Mouse (Mus musculus) gastrocnemius, postnatal 25 days (tissue): ENCODE data around the gene Dek. TPM values are rescaled to one million over a fixed set of nuclear protein-coding genes. Genes with fewer than 3 reads are reported as not detected.

Experiments used
- DNase-seq: peaks from one replicate; pipeline ENCODE4 v3.0.0; 2022
- total RNA-seq, 2 experiments: library from RNA; stranded (reverse); gene quantifications; 1 replicate in 1 of 2; 2 replicates in 1 of 2; pipeline ENCODE4 v1.2.3; 2021

Gene Dek
- total RNA-seq, 2 experiments from 2014 or later = 30.2 to 31.3 TPM

GRCm38 (mm10) chr13:47111185-47111584, 5.2 kb upstream of the Dek start:
- DNase-seq = no peak

DNA sequence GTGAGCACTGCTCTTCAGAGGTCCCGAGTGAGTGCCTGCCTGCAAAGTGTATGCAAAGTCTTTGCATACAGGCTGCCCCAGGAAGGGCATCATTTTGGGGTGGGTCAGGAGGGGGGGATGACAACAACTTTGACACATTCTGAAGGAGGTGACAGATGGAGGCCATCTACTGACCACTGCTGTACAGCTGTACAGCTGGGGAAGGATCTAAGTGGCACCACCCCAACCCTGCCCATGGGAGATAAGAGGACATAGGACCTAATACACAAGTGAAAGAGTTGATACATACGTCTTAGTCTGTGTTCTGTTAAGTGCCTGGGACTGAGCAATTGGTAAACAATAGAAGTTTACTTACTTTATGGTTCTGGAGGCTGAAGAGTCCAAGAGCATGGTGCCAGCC, 3.2 kb upstream of the Dek start:
- DNase-seq = no peak

- no peak for DNase-seq
Measured at GRCm38 (mm10) chr13:47106580-47106888, 533 bp upstream of the Dek start.

- DNase-seq = no peak
Measured at GRCm38 (mm10) chr13:47104856-47105541, 1.0 kb downstream of the Dek start.

GRCm38 (mm10) chr13:47104146-47104545, 1.9 kb downstream of the Dek start:
- no peak for DNase-seq

DNA sequence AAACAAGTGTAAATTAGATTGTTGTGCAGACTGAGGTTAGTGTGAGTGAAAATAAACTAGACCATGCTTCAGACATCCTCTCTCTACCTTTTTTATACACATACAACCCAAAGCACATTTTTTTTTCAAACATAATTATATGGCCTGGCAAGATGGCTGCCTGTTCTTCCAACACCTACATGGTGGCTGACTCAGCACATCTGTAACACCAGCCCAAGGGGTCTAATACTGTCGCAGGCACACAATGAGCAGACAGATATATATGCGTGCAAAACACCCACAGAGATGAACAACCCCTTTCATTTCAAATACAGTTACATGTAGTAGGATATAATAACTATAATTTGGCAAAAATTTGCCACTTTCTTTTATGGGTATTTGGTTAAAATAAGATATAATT, 5.4 kb downstream of the Dek start:
- no peak for DNase-seq

DNA sequence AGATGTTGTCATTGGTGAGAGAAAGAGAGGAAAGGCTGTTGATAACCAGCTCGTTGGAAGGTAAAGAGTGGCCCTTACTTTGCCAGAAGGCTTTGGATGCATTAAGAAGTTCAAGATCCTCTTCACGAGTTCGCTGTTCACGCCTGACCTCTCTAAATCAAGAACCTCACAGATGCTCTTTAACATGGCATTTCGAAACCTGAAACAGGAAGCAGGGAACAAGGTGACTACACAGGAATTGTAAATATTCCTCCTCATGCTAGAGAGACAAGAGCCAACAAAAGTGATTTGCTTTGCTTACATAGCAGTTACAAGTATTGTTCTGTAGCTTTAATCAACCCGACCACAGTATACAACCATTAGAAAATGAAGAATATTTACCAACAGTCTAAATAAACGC, 6.7 kb downstream of the Dek start:
- no peak for DNase-seq

- no peak for DNase-seq
Measured at GRCm38 (mm10) chr13:47096591-47096990, 9.4 kb downstream of the Dek start.

DNA sequence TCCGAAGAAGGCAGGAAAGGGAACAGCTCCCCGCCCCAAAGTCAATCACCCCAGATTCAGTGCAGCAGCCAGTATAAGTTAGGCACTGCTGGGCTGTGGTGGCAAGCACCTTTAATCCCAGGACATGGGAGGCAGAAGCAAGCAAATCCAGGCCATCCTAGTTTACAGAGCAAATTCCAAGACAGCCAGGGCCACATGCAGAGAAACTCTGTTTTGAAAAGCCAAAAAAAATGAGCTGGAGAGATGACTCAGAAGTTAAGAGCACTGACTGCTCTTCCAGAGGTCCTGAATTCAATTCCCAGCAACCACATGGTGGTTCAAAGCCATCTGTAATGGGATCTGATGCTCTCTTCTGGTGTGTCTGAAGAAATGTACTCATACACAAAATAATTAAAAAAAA, 12.2 kb downstream of the Dek start:
- no peak for DNase-seq

GRCm38 (mm10) chr13:47089271-47089670, 16.7 kb downstream of the Dek start:
- no peak for DNase-seq

GRCm38 (mm10) chr13:47088433-47088832, 17.6 kb downstream of the Dek start:
- no peak for DNase-seq

GRCm38 (mm10) chr13:47080905-47081505, 25.0 kb downstream of the Dek start:
- DNase-seq = no peak

DNA sequence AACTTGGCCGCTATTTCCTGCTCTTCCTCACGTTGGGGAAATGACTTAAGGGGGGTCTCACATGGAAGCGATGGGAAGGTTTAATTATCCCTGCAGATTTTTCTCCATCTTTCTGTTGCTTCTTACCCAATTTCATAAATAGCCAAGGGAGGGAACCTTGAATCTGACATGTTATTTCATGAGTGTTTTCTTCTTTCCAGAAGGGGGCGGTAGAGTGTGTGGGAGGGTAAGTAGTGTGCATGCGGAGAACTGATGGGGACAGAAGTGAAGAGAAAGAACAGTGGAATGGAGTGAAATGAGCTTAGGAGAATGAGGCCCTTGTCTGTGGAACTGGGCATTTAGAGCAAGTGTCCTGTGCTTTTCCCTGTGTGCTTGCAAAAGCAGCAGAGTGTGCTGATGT, 27.2 kb downstream of the Dek start:
- no peak for DNase-seq

DNA sequence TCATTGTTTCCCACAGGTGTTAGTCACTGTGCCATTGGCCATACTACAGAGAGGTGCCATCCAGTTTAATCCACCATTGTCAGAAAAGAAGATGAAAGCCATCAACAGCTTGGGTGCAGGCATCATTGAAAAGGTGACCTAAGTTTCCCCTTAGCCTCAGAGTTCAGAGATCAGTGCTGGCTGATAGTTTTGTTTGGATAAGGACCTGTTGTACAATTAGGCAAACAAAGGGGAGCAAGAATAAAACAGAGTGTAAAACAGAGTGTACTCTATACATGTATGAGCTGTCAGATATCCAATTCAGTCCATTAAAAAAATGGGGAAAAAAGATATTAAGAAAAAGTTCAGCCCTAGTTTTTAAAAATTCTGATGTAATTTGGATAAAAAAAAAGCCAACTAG, 28.6 kb downstream of the Dek start:
- no peak for DNase-seq

GRCm38 (mm10) chr13:47076156-47076555, 29.8 kb downstream of the Dek start:
- DNase-seq = no peak

GRCm38 (mm10) chr13:47072484-47072883, 33.5 kb downstream of the Dek start:
- no peak for DNase-seq

GRCm38 (mm10) chr13:47071871-47072270, 34.1 kb downstream of the Dek start:
- DNase-seq = no peak

GRCm38 (mm10) chr13:47070329-47071080, 35.5 kb downstream of the Dek start:
- DNase-seq = no peak

- DNase-seq = no peak
Measured at GRCm38 (mm10) chr13:47067001-47067400, 39.0 kb downstream of the Dek start.

DNA sequence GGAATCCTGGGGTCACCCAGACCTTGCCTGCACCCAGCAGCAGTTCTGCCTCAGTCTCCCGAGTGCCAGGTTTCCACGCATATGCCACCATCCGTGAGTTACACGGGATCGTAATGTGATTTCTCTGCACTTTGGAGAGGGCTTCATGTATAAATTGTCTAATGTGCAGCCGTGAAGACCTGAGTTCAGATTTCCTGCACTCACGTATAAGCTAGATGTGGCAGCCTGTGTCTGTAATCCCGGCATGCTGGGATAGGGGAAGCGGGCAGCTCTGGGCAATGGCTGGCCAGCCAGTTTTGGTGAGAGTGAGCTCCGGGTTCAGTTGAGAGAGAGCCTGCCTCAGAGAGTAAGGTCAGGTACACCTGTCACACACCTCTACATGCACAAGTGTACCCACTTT, 39.5 kb downstream of the Dek start:
- no peak for DNase-seq

DNA sequence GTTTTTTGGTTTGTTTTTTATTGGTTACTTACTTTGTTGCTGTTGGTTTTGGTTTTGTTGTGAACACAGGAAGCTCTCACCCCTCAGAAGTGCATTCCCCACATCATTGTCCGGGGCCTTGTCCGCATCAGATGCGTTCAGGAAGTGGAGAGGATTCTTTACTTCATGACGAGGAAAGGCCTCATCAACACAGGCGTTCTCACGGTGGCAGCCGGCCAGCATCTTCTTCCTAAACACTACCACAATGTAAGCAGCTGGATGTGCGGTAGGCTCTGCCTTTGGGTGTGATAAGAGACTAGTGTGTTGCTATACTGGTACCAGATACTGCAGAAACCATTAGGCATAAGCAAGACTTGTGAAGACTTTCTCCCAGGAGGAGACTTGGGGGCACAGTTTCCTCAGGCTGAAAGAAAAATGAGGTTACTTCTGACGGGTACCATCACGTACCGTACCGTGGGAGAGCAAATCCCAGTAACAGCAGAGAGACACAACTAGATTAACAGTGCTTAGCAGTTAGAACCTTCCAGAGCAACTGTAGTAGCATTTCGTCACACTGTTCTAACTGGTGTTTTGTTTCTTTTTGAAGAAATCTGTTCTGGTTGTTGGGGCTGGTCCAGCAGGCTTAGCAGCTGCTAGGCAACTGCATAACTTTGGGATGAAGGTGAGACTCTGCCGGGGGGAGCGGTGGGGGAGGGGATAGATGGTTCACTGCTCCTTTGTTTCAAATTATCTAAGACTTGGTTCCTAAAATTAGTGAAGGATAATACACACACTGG, 41.8 kb downstream of the Dek start:
- DNase-seq = no peak

DNA sequence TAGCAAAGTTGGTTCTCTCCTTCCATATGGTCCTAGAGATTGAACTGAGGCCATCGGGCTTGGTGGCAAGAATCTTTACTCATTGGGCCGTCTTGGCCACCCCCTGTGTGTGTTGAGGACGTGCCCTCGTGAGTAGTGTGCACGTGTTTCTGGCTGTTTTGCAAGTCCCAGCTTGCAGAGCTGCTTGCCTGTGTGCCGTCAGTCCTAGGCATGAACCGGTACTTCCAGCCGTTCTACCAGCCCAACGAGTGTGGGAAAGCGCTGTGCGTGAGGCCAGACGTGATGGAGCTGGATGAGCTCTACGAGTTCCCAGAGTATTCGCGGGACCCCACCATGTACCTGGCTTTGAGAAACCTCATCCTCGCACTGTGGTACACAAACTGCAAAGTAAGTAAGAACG, 43.2 kb downstream of the Dek start:
- DNase-seq = no peak

DNA sequence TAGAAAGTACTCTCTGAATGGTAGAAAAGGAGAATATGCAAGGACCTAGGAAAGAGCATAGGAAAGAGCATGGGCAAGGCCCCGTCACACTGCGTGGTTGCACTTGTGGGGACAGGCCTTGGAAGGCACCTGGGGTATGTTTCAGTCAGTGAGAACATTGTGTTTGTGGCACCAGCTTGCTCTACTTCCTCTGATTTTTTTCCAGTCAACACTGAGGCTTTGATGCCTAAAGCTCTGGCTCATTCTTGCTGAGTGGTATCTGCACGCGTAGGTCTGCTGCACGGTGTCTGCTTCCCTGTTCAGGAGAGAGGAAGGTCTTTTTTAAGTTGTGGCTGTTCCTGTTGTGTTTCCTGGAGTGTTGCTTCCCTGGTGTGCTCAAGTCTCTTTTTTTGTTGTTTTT, 49.2 kb downstream of the Dek start:
- DNase-seq = no peak
